Mouse (Mus musculus): ENCODE results near the gene Baiap2l2. TPM values are rescaled to one million over a fixed set of nuclear protein-coding genes. Genes with fewer than 3 reads are reported as not detected.
A peak's percentile ranks its signal among the peaks of the same experiment; 100 is the strongest.
"Not testable (repeated sequence)": the region's sequence is repeated elsewhere in the genome, so short reads cannot be mapped to it uniquely, and the experiment has no call there.

The Baiap2l2 gene
- polyA plus RNA-seq, 1 experiment from 2014 or later = 4.2 TPM

GRCm38 (mm10) chr15:79225780-79226179, 59.6 kb downstream of the Baiap2l2 start:
- H3K4me1 ChIP-seq (replicated peaks; ENCODE audit: control insufficient read depth, insufficient read depth, low read length); H3K36me3 ChIP-seq (ENCODE audit: control insufficient read depth, insufficient read depth, low read length); H3K27ac ChIP-seq (ENCODE audit: low read depth, low read length); H3K27me3 ChIP-seq (ENCODE audit: control insufficient read depth, insufficient read depth, low read length); H3K9me3 ChIP-seq (ENCODE audit: control insufficient read depth, low read length); DNase-seq (ENCODE audit: low spot score); H3K9ac ChIP-seq (ENCODE audit: low read length); H3K4me2 ChIP-seq (ENCODE audit: low read depth, low read length, severe bottlenecking); ATAC-seq (replicated peaks; ENCODE audit: low FRiP score); H3K4me3 ChIP-seq (ENCODE audit: low read depth, low read length): not testable (repeated sequence)
- 78% methylated on average over 2 of the region's 2 CpGs for WGBS

DNA sequence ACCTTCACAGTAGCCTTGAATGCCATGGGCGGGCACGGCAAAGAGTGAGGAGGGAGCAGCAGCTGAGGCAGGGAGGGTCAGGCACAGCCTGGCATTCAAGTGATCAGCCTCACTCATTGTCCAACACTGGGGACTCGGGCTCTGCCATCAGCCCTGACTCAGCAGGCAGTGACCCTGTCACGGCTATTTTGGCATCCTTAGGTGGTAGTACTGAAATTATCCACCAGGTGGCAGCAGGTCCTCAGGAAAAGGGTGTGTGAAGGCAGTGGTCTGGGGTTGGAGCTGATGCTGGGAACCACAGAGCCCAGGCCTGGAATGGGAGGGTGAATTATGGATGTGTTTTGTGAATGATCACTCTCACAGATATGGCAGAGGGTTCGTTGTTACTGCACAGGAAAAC, 60.7 kb downstream of the Baiap2l2 start:
- Histone ChIP-seq H3K9ac (ENCODE audit: low read length) (no peak overlapping the region), H3K4me3 (ENCODE audit: low read depth, low read length) (no peak overlapping the region), H3K4me2 (ENCODE audit: low read depth, low read length, severe bottlenecking) (no peak overlapping the region), H3K36me3 (ENCODE audit: control insufficient read depth, insufficient read depth, low read length) (no peaks in the 10 kb centered on the region), H3K27me3 (ENCODE audit: control insufficient read depth, insufficient read depth, low read length) (no peaks in the 10 kb centered on the region), H3K27ac (ENCODE audit: low read depth, low read length) (no peak overlapping the region), H3K9me3 (ENCODE audit: control insufficient read depth, low read length) (no peaks in the 10 kb centered on the region), H3K4me1 (replicated peaks; ENCODE audit: control insufficient read depth, insufficient read depth, low read length) (peaks cover 6% of the 10 kb centered on the region; the same call in 1 of the 2 replicates)
- peak; percentile 67 for ATAC-seq (replicated peaks; ENCODE audit: low FRiP score)
- DNase-seq (ENCODE audit: low spot score) = peak; percentile 89
- 6% methylated on average over 5 of the region's 5 CpGs for WGBS

- Histone ChIP-seq H3K9ac (ENCODE audit: low read length) (no peak overlapping the region; the same call in 1 of the 2 replicates), H3K27me3 (ENCODE audit: control insufficient read depth, insufficient read depth, low read length) (no peaks in the 10 kb centered on the region), H3K4me1 (replicated peaks; ENCODE audit: control insufficient read depth, insufficient read depth, low read length) (peaks cover 6% of the 10 kb centered on the region; the same call in 1 of the 2 replicates), H3K9me3 (ENCODE audit: control insufficient read depth, low read length) (no peaks in the 10 kb centered on the region), H3K27ac (ENCODE audit: low read depth, low read length) (no peak overlapping the region), H3K36me3 (ENCODE audit: control insufficient read depth, insufficient read depth, low read length) (no peaks in the 10 kb centered on the region), H3K4me2 (ENCODE audit: low read depth, low read length, severe bottlenecking) (no peak overlapping the region), H3K4me3 (ENCODE audit: low read depth, low read length) (no peak overlapping the region)
- ATAC-seq (replicated peaks; ENCODE audit: low FRiP score) = no peak
- no peak for DNase-seq (ENCODE audit: low spot score)
- 14% methylated on average over 3 of the region's 5 CpGs for WGBS
These were observed 61.7 kb downstream of the Baiap2l2 start for GRCm38 (mm10) chr15:79223641-79224040.

- Histone ChIP-seq H3K4me3 (ENCODE audit: low read depth, low read length) (no peak overlapping the region), H3K27ac (ENCODE audit: low read depth, low read length) (no peak overlapping the region), H3K27me3 (ENCODE audit: control insufficient read depth, insufficient read depth, low read length) (no peaks in the 10 kb centered on the region), H3K4me2 (ENCODE audit: low read depth, low read length, severe bottlenecking) (no peak overlapping the region), H3K36me3 (ENCODE audit: control insufficient read depth, insufficient read depth, low read length) (no peaks in the 10 kb centered on the region), H3K9ac (ENCODE audit: low read length) (peak overlapping the region; percentile 24; the same call in 1 of the 2 replicates), H3K4me1 (replicated peaks; ENCODE audit: control insufficient read depth, insufficient read depth, low read length) (peaks cover 6% of the 10 kb centered on the region; the same call in 1 of the 2 replicates), H3K9me3 (ENCODE audit: control insufficient read depth, low read length) (no peaks in the 10 kb centered on the region)
- DNase-seq (ENCODE audit: low spot score) = no peak
- 0% methylated on average over 1 of the region's 1 CpGs for WGBS
- ATAC-seq (replicated peaks; ENCODE audit: low FRiP score) = no peak
These were observed 65.8 kb downstream of the Baiap2l2 start for GRCm38 (mm10) chr15:79219572-79219971.

GRCm38 (mm10) chr15:79216191-79216590, 69.1 kb downstream of the Baiap2l2 start:
- Histone ChIP-seq H3K27ac (ENCODE audit: low read depth, low read length) (no peak overlapping the region), H3K36me3 (ENCODE audit: control insufficient read depth, insufficient read depth, low read length) (no peaks in the 10 kb centered on the region), H3K4me2 (ENCODE audit: low read depth, low read length, severe bottlenecking) (no peak overlapping the region), H3K27me3 (ENCODE audit: control insufficient read depth, insufficient read depth, low read length) (no peaks in the 10 kb centered on the region), H3K4me3 (ENCODE audit: low read depth, low read length) (no peak overlapping the region), H3K4me1 (replicated peaks; ENCODE audit: control insufficient read depth, insufficient read depth, low read length) (no peaks in the 10 kb centered on the region), H3K9ac (ENCODE audit: low read length) (no peak overlapping the region), H3K9me3 (ENCODE audit: control insufficient read depth, low read length) (no peaks in the 10 kb centered on the region)
- WGBS = 71% methylated on average over 3 of the region's 3 CpGs
- DNase-seq (ENCODE audit: low spot score) (no peak), ATAC-seq (replicated peaks; ENCODE audit: low FRiP score) (no peak)

DNA sequence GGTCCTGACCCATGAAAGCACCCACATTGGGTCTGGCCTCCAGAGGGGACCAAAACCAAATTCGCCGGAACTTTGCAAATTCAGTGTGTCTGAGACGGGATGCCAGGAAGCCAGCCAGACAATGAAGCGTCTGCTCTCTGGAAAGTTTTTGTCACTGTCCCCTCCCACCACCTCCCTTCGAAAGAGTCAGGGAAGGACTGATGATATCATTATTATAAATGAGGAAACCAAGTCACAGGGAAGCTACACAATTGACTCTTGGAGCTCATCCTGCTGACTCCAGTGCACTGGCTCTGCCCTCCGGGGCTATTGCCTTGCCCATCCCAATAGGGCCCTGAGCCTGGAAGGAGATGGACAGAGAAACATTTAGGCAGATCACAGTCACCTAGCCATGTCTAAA, 71.7 kb downstream of the Baiap2l2 start:
- DNase-seq (ENCODE audit: low spot score) (no peak), ATAC-seq (replicated peaks; ENCODE audit: low FRiP score) (no peak)
- H3K9me3 ChIP-seq (ENCODE audit: control insufficient read depth, low read length) = no peaks in the 10 kb centered on the region
- no peak overlapping the region for H3K4me2 ChIP-seq (ENCODE audit: low read depth, low read length, severe bottlenecking)
- H3K36me3 ChIP-seq (ENCODE audit: control insufficient read depth, insufficient read depth, low read length) = no peaks in the 10 kb centered on the region
- no peaks in the 10 kb centered on the region for H3K27me3 ChIP-seq (ENCODE audit: control insufficient read depth, insufficient read depth, low read length)
- H3K4me3 ChIP-seq (ENCODE audit: low read depth, low read length) = no peak overlapping the region
- no peak overlapping the region for H3K27ac ChIP-seq (ENCODE audit: low read depth, low read length)
- H3K4me1 ChIP-seq (replicated peaks; ENCODE audit: control insufficient read depth, insufficient read depth, low read length) = no peaks in the 10 kb centered on the region
- WGBS = 87% methylated on average over 6 of the region's 6 CpGs
- H3K9ac ChIP-seq (ENCODE audit: low read length) = no peak overlapping the region

DNA sequence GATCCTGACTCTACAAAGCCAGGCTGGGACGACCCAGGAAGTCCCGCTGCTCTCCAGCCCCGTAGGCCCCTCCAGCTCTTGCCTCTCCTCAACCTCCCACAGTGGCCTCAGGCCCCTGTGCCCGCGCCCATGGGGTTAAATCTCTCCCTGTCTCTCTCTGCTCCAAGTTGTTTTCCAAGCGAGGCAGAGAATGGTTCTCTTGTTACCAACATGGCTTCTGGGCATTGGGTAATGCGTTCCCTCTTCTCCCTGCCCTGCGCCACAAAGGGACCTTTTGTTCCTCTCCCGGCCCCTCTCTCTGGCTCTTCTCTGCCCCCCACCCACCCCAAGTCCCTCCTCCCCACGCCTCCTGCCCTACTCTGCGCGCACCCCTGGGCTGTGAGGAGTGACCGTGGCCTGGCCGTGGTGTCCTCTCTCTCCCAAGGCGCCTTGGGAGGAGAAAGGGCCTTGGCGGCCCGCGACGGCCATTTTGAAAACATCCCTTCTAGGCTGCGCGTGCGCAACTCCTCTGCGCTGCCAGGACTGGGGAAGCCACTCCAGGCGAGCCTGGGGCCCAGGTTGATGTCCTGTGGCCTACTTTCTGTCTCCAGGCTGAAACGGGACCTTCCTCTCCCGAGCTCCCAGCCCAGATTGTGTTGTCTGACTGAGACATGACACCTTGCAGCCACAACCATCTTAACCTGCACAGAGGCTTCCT, 72.4 kb downstream of the Baiap2l2 start:
- Histone ChIP-seq H3K36me3 (ENCODE audit: control insufficient read depth, insufficient read depth, low read length) (no peaks in the 10 kb centered on the region), H3K9me3 (ENCODE audit: control insufficient read depth, low read length) (no peaks in the 10 kb centered on the region), H3K4me1 (replicated peaks; ENCODE audit: control insufficient read depth, insufficient read depth, low read length) (no peaks in the 10 kb centered on the region), H3K4me2 (ENCODE audit: low read depth, low read length, severe bottlenecking) (no peak overlapping the region), H3K27me3 (ENCODE audit: control insufficient read depth, insufficient read depth, low read length) (no peaks in the 10 kb centered on the region), H3K4me3 (ENCODE audit: low read depth, low read length) (no peak overlapping the region), H3K9ac (ENCODE audit: low read length) (no peak overlapping the region), H3K27ac (ENCODE audit: low read depth, low read length) (no peak overlapping the region)
- WGBS = 80% methylated on average over 26 of the region's 26 CpGs
- no peak for DNase-seq (ENCODE audit: low spot score)
- no peak for ATAC-seq (replicated peaks; ENCODE audit: low FRiP score)

DNA sequence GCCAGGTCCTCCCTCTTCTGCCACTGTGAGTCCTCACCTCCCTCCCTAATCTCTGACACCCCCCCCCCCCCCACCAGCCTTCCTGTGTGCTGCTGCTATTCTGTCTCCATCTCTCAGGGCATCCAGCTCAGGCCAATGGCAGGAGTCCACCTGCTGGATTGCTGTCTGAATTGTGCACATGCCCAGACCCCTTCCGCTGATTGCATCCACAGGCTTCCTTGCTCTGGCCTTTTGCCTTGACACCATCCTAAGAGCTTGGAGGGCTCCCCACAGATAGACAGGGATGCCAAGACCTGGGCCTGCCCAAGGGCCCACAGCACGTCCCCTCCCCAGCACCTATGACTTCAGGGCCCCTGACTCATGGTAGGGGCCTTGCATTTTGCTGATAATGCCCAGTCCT, 75.0 kb downstream of the Baiap2l2 start:
- ATAC-seq (replicated peaks; ENCODE audit: low FRiP score) = no peak
- no peak overlapping the region for H3K27ac ChIP-seq (ENCODE audit: low read depth, low read length)
- 75% methylated on average over 2 of the region's 2 CpGs for WGBS

More for the DNA sequence above, 75.0 kb downstream of the Baiap2l2 start:
- H3K9me3 ChIP-seq (ENCODE audit: control insufficient read depth, low read length) = no peaks in the 10 kb centered on the region
- no peak overlapping the region for H3K4me2 ChIP-seq (ENCODE audit: low read depth, low read length, severe bottlenecking)
- no peaks in the 10 kb centered on the region for H3K4me1 ChIP-seq (replicated peaks; ENCODE audit: control insufficient read depth, insufficient read depth, low read length)
- DNase-seq (ENCODE audit: low spot score) = no peak
- no peaks in the 10 kb centered on the region for H3K36me3 ChIP-seq (ENCODE audit: control insufficient read depth, insufficient read depth, low read length)
- no peak overlapping the region for H3K9ac ChIP-seq (ENCODE audit: low read length)
- H3K27me3 ChIP-seq (ENCODE audit: control insufficient read depth, insufficient read depth, low read length) = no peaks in the 10 kb centered on the region
- no peak overlapping the region for H3K4me3 ChIP-seq (ENCODE audit: low read depth, low read length)
